Mouse (Mus musculus) embryonic facial prominence, embryonic 10.5 days (tissue): ENCODE measurements at regions not wholly inside any gene's neighbourhood (a gene's known extent, or its start where the extent isn't known, plus 50 kb on each side); places are given as distances from the start of the nearest gene placed in this dataset.
"Not testable (repeated sequence)": the region's sequence is repeated elsewhere in the genome, so short reads cannot be mapped to it uniquely, and the experiment has no call there.

ENCODE experiments used
- DNase-seq: peaks from one replicate; pipeline ENCODE4 v3.0.0-alpha.2; 2017; ENCODE audit warnings: low spot score
- H3K27ac ChIP-seq: fragments of 300-500 bp; sonication (generic); replicated peaks from 2 replicates; pipeline ENCODE4 v1.5.1; 2016; ENCODE audit warnings: mild to moderate bottlenecking
- H3K27me3 ChIP-seq: fragments of 300-500 bp; sonication (generic); replicated peaks from 2 replicates; pipeline ENCODE4 v1.6.1; 2016; ENCODE audit warnings: low read depth, mild to moderate bottlenecking; ENCODE audit not compliant: poor library complexity, severe bottlenecking
- H3K36me3 ChIP-seq: fragments of 300-500 bp; sonication (generic); replicated peaks from 2 replicates; pipeline ENCODE4 v1.6.1; 2016; ENCODE audit warnings: mild to moderate bottlenecking, moderate library complexity
- H3K4me1 ChIP-seq: fragments of 300-500 bp; sonication (generic); 2 replicates; pipeline ENCODE4 v1.6.1; 2016
- H3K4me3 ChIP-seq: fragments of 300-500 bp; sonication (generic); 2 replicates; pipeline ENCODE4 v1.5.1; 2016; ENCODE audit warnings: mild to moderate bottlenecking, moderate library complexity
- H3K9me3 ChIP-seq: fragments of 300-500 bp; sonication (generic); 2 replicates; pipeline ENCODE4 v1.6.1; 2016; ENCODE audit warnings: mild to moderate bottlenecking
- WGBS: fragments of 180-500 bp; shearing (Covaris S2); methylation state at CpG from one replicate; pipeline ENCODE4 v1.1.7; 2016; 5-methylcytosine and 5-hydroxymethylcytosine counted together

DNA sequence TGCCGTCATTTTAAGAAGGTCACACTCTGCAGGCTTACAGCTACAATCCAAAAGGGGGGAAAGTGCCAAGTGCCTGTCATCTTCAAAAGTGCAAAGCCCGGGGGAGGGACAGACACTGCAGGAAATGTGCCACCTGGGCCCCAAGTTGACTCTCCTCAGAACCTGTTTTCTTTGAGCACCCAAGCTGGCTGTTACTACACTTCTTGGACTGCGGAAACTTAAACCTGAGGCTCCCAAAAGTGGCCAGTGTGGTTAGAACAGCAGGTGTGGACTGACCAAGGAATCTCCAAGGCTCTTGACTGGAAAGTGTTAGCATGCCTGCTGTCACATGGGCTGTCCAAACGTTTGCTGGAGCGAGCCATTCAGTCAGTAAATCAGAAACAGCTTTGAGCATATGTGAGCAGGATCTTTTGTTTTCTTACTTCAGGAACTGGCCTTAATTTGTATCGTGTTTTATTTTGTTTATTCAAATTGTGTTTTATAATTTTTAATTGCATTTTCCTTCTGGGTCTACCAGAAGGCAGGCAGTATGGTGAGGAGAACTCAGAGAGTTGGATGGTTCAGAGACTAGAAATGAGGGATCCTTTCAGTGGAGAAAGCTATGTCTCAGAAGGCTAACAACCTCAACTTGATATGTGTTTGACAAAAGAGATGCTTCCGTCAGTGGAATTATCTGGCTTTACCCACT, 168.4 kb upstream of the Frmd6 start:
- Histone ChIP-seq H3K27me3 (no peaks in the 10 kb centered on the region), H3K9me3 (no peaks in the 10 kb centered on the region), H3K4me3 (no peak overlapping the region), H3K27ac (no peak overlapping the region), H3K36me3 (no peaks in the 10 kb centered on the region), H3K4me1 (peaks cover 10% of the 10 kb centered on the region)
- WGBS: 60% methylated on average over 7 of the region's 7 CpGs
- DNase-seq: no peak

DNA sequence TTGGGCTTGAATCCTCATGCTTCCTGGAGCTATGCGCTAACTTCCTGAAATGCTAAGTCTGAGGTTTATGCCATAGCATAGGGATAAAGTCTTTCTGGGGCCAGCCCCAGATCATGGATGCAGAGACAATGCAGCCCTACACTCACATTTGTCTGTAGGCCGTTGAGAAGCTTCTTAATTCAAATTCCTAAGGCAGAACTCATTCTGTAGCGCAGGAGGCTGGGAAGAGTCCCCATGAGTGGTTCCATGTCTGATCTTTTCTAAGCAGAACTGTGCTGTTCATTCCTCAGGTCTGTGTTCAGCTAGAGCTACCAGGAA, 167.9 kb upstream of the Frmd6 start:
- H3K9me3 ChIP-seq: no peaks in the 10 kb centered on the region
- no peaks in the 10 kb centered on the region for H3K36me3 ChIP-seq
- 85% methylated on average over 3 of the region's 3 CpGs for WGBS
- peaks cover 10% of the 10 kb centered on the region for H3K4me1 ChIP-seq
- no peak for DNase-seq
- H3K27ac ChIP-seq: no peak overlapping the region
- H3K27me3 ChIP-seq: no peaks in the 10 kb centered on the region
- H3K4me3 ChIP-seq: no peak overlapping the region

DNA sequence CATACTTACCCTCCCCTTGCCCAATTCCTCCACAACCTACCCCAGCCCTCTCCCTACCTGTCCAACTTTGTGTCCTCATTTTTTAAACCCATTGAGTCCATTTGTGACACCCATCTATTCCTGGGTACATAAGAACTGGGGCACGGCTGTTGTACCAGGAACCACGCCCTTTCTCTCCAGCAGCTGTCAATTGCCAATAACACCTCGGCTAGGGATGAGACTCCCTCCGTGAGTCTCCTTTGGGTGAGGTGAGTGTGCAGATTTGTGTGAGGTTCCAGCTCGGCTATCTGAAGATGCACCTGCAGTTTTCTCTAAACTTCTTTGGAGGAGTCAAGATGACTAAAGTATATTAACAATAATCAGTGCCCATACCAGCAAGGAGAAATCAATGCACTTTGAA, 167.2 kb upstream of the Frmd6 start:
- DNase-seq: no peak
- Histone ChIP-seq H3K27ac (no peak overlapping the region), H3K4me1 (peaks cover 10% of the 10 kb centered on the region), H3K27me3 (no peaks in the 10 kb centered on the region), H3K36me3 (no peaks in the 10 kb centered on the region), H3K9me3 (no peaks in the 10 kb centered on the region), H3K4me3 (no peak overlapping the region)
- WGBS: 87% methylated on average over 5 of the region's 5 CpGs

DNA sequence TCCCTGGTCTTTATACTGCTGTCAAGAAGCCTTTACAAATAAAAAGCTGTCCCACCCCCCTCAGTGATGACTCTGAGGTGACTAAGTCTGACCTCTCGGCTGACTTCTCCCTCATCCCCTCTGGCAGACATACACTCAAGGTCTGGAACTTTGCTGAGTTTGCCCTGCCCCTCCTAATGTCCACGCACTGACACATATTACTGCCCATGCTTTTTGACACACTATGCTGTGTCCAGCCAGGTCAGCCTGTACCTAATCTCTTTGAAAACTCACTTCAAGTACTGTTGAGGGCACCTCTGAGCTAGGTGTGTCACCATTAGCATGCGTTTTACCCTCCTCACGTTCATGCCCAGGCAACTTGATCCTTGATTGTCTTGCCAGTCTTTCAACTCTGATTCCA, 164.9 kb upstream of the Frmd6 start:
- peaks cover 10% of the 10 kb centered on the region for H3K4me1 ChIP-seq
- no peaks in the 10 kb centered on the region for H3K27me3 ChIP-seq
- no peak for DNase-seq
- no peaks in the 10 kb centered on the region for H3K36me3 ChIP-seq
- H3K9me3 ChIP-seq: no peaks in the 10 kb centered on the region
- H3K27ac ChIP-seq: no peak overlapping the region
- no peak overlapping the region for H3K4me3 ChIP-seq
- 85% methylated on average over 4 of the region's 4 CpGs for WGBS

DNA sequence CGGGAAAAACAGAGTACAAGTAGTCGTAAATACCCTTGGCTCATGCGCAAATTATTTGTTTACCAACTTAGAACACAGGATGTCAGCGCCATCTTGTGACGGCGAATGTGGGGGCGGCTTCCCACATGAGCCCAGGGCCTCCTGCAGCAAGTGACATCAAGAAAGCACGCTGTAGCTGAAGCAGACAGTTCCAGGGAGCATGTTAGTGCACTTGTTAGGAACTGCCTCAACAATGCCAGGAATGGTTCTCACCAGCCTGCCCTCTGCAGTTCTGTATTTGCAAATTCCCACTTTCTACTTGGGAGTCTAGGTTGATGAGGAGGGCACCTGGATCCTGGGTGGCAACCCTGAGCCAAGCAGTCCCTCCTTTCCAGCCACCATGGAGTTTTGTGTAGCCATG, 157.2 kb upstream of the Frmd6 start:
- H3K36me3 ChIP-seq, H3K4me3 ChIP-seq, H3K27me3 ChIP-seq, H3K9me3 ChIP-seq, H3K27ac ChIP-seq, H3K4me1 ChIP-seq, DNase-seq: not testable (repeated sequence)
- 91% methylated on average over 7 of the region's 8 CpGs for WGBS

DNA sequence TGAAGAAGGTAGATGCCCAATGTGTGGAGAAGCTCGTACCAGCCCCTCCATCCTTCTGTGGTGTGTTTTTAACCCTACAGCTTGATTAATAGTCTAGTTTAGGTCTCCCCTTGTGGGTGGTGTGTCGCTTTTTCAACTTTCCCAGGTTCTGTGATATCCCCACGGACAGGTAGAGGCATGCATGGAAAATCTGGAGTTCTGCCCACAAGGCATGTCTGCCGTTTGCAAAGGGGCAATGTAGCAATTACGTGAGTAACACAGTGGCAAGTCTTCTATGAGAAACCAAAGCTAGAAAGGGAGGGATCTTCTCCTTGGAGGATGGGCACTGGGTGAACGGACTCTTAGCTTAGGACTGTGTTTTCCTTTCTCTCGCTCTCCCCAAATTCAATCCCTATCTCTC, 153.2 kb upstream of the Frmd6 start:
- Histone ChIP-seq H3K4me3 (no peak overlapping the region), H3K36me3 (no peaks in the 10 kb centered on the region), H3K27ac (no peak overlapping the region), H3K9me3 (no peaks in the 10 kb centered on the region), H3K27me3 (no peaks in the 10 kb centered on the region), H3K4me1 (no peaks in the 10 kb centered on the region)
- WGBS: 90% methylated on average over 7 of the region's 7 CpGs
- DNase-seq: no peak

DNA sequence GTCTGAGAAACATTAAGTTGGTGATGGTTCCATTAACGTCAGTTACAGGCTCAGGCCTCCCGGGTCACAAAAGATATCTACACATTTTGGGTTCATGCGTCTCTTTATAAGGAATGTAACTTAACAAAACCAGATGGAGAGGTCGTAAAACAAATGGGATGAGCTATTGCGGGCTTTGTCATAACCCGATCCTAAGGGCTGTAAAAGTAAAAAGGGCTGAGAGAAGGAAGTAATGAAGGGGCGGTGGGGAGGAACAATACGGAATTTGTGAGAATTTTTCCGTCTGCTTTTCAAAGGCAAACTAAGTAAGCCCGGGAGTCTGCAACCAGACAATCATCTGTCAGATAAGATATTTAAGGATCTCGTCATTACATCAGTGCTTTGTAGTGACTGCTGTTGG, 152.1 kb upstream of the Frmd6 start:
- no peak overlapping the region for H3K4me3 ChIP-seq
- WGBS: 83% methylated on average over 11 of the region's 11 CpGs
- H3K9me3 ChIP-seq: 0 out of 2 replicates have a peak, but pooled peaks cover 3% of the 10 kb centered on the region
- no peaks in the 10 kb centered on the region for H3K36me3 ChIP-seq
- no peaks in the 10 kb centered on the region for H3K4me1 ChIP-seq
- DNase-seq: no peak
- H3K27ac ChIP-seq: no peak overlapping the region
- H3K27me3 ChIP-seq: no peaks in the 10 kb centered on the region

DNA sequence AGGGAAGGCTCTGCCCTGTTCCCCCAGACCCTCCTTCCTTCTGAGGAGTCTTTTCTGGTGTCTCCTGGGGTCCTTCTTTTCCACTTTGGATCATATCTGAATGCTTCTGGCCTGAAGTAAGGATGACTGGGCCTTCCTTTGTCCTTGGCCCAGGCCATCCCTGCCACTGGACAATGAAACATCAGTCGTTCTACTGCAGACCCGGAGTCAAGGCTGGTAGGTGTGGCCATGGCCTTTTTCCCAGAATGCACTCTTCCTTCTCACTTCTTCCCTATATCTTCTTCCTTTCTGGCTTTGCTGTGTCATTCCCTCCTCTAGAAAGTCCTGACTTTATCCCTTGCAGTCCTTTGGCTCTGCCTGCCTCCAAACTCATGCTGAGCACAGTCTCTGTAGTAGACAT, 151.2 kb upstream of the Frmd6 start:
- 85% methylated on average over 2 of the region's 2 CpGs for WGBS

DNA sequence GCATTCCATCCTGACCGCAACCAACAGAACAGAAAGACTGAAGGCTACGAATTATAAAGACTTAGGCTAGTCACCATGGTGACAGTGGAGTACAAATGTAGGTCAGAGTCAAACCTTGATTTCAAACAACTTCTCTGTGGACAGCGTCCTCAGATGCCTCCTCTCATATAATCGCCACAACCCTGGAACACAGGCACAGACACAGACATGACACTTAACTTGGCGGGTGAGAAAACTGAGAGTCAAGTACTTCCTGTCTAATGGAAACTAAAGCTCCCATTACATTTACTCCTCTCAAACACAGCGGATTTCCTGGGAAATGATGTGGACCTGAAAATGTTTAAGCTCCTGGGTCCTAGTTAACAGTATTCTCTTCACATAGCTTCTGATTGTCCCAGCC, 149.5 kb upstream of the Frmd6 start:
- Histone ChIP-seq H3K36me3 (no peaks in the 10 kb centered on the region), H3K4me1 (no peaks in the 10 kb centered on the region), H3K27ac (no peak overlapping the region), H3K27me3 (no peaks in the 10 kb centered on the region), H3K9me3 (0 out of 2 replicates have a peak, but pooled peaks cover 3% of the 10 kb centered on the region), H3K4me3 (no peak overlapping the region)
- 86% methylated on average over 6 of the region's 6 CpGs for WGBS
- no peak for DNase-seq

More for the DNA sequence above, 151.2 kb upstream of the Frmd6 start:
- Histone ChIP-seq H3K27ac (no peak overlapping the region), H3K4me1 (no peaks in the 10 kb centered on the region), H3K9me3 (0 out of 2 replicates have a peak, but pooled peaks cover 3% of the 10 kb centered on the region), H3K27me3 (no peaks in the 10 kb centered on the region), H3K4me3 (no peak overlapping the region), H3K36me3 (no peaks in the 10 kb centered on the region)
- no peak for DNase-seq

DNA sequence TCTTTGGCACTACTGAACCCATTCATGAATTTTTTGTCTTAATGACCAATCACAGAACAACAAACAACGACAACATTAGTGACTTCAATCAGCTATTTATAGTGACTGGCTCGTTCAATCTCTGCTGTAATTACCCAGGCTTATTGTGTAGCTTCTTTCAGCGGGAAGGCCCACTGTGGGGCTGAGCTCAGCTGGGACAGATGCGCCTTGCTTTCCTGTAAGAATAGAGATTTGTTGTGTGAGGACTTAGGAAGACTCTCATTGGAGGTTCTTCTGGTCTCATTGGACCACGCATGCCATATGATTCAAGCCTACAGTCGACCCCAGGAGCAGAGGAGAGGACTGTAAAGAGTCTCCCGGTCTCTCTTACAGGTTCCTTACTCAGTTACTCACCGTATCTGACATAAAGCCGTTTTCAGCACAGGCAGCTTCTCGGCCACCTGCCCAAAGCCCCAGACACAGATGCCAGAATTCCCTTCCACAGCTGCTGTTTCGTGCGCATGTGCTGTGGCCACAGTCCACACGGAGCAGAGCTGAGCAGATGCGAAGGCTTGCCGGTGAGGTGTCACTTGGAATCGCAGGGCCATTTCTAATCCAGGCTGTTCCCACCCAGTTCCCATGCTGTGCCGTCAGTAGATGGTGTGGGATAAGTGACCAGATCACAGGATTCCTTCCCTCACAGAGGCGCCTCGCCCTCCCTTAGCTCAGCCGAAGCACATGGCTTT, 145.5 kb upstream of the Frmd6 start:
- H3K27ac ChIP-seq: no peak overlapping the region
- H3K4me1 ChIP-seq: 0 out of 2 replicates have a peak, but pooled peaks cover 3% of the 10 kb centered on the region
- no peak overlapping the region for H3K4me3 ChIP-seq
- 85% methylated on average over 20 of the region's 20 CpGs for WGBS
- H3K36me3 ChIP-seq: no peaks in the 10 kb centered on the region
- no peaks in the 10 kb centered on the region for H3K27me3 ChIP-seq
- 0 out of 2 replicates have a peak, but pooled peaks cover 3% of the 10 kb centered on the region for H3K9me3 ChIP-seq
- DNase-seq: no peak

DNA sequence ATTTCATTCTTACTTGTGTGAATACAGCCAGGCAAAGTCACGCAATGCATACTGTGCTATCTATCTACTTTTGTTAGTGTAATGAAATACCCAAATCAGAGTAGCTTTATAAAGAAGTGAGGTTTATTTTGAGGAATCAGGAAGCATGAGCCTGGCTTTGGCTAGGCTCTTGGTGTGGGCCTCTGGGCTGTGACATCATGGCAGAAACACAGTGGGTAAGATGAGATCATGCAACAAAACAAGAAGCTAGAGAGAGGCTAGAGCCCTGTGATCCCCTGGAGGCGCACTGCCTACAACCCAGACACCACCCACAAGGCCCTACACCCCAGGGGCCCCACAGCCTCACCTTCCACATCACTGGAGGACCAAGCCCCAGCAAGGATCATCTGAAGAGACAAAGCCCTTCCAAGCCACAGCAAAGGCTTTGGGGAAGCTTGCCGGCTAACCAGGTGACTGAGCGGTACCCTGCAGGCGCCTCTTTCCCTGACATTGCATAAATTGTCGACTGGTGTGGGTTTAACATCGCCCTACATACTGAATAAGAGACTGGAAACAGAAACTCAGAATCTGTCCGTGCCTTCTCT, 143.8 kb upstream of the Frmd6 start:
- DNase-seq: no peak
- 0 out of 2 replicates have a peak, but pooled peaks cover 3% of the 10 kb centered on the region for H3K4me1 ChIP-seq
- no peaks in the 10 kb centered on the region for H3K36me3 ChIP-seq
- 0 out of 2 replicates have a peak, but pooled peaks cover 3% of the 10 kb centered on the region for H3K9me3 ChIP-seq
- WGBS: 89% methylated on average over 8 of the region's 8 CpGs
- H3K27me3 ChIP-seq: no peaks in the 10 kb centered on the region
- H3K4me3 ChIP-seq: no peak overlapping the region
- no peak overlapping the region for H3K27ac ChIP-seq

DNA sequence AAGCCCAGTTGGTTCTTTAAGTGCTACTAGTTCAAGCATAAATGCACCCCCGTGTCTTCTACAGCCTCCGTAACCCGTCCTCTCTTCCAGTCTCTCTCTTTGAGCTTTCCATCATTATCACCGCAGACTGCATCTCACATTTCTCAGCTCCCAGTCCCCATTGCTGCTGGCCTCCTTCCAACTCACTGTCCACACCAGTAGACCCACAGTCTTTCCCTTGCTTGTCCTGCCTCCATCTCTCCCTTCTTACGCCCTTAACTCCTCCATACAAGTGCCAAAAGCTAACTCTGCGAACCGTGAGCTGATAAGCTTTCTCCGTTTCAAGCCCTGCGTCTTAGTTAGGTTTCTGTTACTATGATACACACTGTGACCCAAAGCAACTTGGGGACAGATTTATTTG, 141.0 kb upstream of the Frmd6 start:
- no peak for DNase-seq
- H3K4me3 ChIP-seq: no peak overlapping the region
- H3K4me1 ChIP-seq: peaks cover 13% of the 10 kb centered on the region
- H3K27me3 ChIP-seq: no peaks in the 10 kb centered on the region
- H3K36me3 ChIP-seq: no peaks in the 10 kb centered on the region
- H3K27ac ChIP-seq: no peak overlapping the region
- H3K9me3 ChIP-seq: no peaks in the 10 kb centered on the region
- WGBS: 91% methylated on average over 9 of the region's 9 CpGs

DNA sequence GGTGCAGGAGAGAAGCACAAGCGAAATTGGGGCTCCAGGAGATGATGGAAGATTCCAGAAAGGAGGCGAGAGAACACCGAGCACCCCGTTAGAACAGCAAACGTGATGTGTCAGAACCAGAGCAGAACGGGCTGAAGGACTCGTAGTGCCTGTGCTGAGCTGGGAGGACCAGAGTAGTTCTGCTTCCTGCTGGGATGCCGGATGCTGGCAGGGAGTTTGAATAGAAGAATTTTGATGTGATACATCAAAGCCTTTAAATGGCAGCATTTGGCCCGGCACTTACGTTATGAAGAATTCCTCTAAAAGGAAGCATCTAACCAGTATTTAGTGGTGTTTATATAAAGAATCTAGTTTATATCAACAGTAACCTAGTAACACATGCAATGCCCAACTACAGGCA, 139.9 kb upstream of the Frmd6 start:
- no peak overlapping the region for H3K27ac ChIP-seq
- H3K36me3 ChIP-seq: no peaks in the 10 kb centered on the region
- WGBS: 87% methylated on average over 10 of the region's 10 CpGs
- no peaks in the 10 kb centered on the region for H3K27me3 ChIP-seq
- no peak overlapping the region for H3K4me3 ChIP-seq
- H3K4me1 ChIP-seq: peaks cover 18% of the 10 kb centered on the region
- no peaks in the 10 kb centered on the region for H3K9me3 ChIP-seq
- DNase-seq: no peak
